Mouse (Mus musculus): Measurements from ENCODE around the gene Spint3. TPM values are rescaled to one million over a fixed set of nuclear protein-coding genes. Genes with fewer than 3 reads are reported as not detected.
"Not testable (repeated sequence)": the region's sequence is repeated elsewhere in the genome, so short reads cannot be mapped to it uniquely, and the experiment has no call there.

Gene Spint3
- polyA plus RNA-seq (2012; rRNA removed): 317 and 597 TPM in 2 replicates

DNA sequence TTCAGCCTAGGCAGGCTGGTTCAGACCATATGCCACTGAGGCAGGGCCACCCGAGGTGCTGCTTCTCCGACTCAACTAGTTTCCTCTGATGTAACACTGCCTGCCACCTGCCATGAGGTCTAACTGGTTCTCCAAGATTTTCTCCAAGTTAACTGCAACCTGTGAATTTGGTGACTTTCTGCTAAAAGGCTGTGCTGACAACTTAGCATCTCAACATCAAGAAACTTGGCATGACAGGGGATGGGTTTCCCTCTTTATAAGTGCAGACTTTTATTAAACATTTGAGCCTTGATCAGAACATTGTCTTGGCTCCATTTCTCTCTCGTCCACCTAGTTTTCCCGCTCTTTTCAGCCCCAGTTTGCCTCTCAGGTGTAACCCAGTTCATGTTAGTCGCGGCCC is at the start of gene Spint3:
Spint3 (minus strand) TSS at position 101 of the 400 bp plus-strand sequence.
- not testable (repeated sequence) for DNase-seq (ENCODE audit: low read depth)

DNA sequence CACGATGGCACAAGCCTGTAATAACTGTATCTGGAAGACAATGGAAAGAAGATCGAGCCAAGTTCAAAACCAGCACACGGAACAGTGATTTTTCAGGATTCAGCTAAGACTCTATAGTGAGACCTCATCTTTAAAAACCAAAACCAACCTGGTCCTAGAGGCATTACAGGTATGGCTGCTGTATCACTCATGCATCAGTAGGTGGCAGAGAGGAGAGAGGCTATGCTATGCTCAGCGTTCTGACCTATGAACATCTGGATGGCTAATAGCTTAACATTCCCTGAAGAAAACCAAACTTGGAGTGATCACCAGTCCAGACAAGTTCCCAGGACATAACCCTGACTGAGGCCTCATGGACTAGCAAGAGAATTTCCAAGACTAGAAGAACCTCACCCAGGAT is 48.5 kb upstream of the Spint3 start:
- no peak for DNase-seq (ENCODE audit: low read depth)

DNA sequence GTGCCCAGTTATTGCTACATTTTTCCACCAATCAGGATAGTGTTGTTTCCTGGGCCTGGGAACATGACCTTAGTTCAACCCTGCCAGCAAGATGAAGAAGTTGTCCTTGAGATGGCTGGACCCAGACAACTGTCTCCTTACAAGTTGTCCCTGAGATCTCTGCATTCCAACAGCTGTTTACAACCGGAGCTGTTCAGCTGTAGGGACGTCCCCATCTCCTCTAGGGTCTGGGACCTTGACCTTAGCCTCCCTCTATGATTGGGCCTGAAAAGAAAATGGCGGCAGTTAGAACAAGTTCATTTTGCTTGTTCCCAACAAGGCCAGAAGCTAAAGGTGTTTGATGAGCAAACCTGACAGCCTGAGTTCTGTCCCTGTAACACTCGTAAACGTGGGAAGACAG is 45.8 kb upstream of the Spint3 start:
- no peak for DNase-seq (ENCODE audit: low read depth)

DNA sequence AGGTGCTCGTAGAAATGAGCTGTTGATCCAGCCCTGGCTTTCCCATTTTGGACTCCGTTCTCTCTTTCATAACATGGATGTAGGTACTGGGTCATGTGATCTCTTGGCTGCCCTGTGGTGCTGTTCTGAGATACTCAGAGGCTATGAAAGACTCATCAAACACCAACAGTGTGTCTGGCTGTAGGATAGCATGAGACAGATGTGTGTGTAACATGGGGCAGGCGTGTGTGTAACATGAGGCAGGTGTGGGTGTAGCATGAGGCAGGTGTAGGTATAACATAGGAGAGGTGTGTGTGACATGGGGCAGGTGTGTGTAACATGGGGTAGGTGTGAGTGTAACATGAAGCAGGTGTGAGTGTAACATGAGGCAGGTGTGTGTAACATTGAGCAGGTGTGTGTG is 42.1 kb upstream of the Spint3 start:
- no peak for DNase-seq (ENCODE audit: low read depth)

DNA sequence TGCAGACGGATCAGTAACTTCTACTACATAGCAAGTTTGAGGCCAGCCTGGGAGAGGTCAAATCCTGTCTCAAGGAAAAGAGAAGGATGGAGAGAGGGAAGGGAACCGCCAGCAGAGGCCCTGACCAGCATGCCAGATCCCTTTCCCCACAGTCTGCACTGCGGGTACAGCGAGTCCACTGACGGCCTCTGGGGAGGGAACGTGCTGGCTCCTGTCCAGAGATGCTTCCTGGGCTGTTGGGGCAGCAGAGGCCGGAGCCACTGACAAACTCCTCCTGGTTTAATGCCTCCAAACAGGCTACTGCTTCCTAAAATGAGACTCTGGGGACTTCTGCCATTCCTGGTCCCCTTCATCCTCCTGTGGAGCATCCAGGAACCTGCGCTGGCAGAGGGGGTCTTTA is 40.2 kb upstream of the Spint3 start, which contains the start of the genes Wfdc6b and Wfdc8:
Wfdc6b (plus strand) TSS at position 52 of the 400 bp plus-strand sequence.
Wfdc8 (minus strand) TSS at position 156 of the 400 bp plus-strand sequence.
- not testable (repeated sequence) for DNase-seq (ENCODE audit: low read depth)

DNA sequence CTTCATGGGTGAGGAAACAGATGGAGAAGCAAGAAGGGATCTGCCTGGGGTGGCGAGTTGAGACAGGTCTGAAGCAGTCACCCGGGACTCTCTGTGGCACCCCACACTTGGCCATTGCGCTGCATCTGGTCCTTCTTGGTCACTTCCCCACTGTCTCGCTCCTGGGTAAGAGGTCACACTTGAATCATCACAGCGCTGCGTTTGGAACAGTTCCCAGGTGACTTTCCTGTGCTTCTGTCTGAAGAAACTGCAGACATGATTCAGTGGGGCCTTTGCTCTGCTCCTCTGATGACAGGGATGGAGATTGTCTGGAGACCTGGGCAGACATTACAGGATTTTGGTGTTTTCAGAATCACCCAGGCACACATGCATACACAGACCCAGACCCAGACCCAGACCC is 35.5 kb upstream of the Spint3 start:
- DNase-seq (ENCODE audit: low read depth): no peak

DNA sequence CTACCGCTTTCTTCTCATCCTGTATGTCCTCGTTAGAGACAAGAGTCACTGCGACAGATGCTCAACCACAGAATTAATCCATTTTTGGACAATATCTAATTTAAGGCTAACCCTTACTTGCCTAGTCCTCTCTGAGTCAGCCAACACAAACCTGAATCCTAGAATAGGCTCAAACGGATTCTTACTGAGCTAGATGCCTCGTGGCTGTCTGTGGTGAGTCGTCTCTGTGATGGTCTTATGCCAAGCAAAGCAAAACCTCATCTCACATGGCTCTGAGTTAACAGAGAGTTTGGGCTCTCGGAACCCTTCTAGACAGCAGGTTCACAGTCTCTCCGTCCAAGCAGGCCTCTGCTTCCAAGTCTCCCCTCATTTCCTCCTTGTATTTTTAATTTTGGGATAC is 31.2 kb upstream of the Spint3 start:
- no peak for DNase-seq (ENCODE audit: low read depth)

DNA sequence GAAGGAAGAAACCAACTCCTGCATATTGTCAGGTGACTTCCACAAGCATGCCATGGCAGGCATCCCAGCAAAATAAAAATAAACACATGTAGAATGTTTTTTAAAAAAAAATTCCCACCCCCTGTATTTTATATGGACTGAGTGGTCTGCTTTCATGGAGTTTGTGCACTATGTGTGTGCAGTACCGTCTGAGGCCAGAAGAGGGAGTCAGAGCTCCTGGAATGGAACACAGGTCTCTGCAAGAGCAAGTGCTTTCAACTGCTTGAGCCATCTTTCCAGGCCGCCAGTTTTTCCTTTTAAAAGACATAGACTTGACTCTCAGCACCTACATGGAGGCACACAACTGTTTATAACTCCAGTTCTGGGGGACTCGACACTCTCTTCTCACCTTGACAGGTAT is 30.2 kb upstream of the Spint3 start:
- DNase-seq (ENCODE audit: low read depth): no peak

DNA sequence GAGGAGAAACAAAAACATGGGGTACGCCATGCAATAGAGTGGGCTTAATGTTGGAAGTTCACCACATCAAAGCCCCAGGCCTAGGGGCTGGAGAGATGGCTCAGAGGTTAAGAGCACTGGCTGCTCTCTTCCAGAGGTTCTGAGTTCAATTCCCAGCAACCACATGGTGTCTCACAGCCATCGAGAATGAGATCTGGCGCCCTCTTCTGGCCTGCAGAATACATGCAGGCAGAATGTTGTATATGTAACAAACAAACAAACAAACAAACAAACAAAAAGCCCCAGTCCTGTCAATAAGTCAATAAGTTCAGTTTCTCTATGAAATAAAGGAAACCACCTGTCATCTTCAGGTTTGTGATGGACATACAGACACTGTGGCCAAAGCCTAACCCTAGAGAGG is 26.9 kb upstream of the Spint3 start:
- DNase-seq (ENCODE audit: low read depth): no peak

DNA sequence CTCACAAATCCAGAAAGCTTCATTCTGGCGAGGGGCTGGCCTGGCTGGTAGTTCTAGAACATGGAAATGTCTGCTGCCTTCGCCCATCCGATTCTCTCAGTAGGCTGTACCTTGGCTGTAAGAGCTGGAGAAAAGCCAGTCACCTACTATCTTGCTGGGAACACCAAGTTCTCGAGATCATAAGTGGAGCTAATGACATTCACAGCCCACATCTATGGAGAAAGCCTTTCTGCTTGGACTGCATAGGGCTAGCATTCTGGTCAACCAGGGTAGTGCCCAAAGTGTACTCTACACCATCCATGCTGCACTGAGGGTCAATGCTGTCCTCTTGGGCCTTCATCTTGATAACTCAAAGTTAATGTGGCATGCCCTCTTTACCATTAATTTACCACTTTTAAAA is 20.2 kb upstream of the Spint3 start, which contains the start of gene Eppin:
Eppin (minus strand) TSS at position 101 of the 400 bp plus-strand sequence.
- no peak for DNase-seq (ENCODE audit: low read depth)

DNA sequence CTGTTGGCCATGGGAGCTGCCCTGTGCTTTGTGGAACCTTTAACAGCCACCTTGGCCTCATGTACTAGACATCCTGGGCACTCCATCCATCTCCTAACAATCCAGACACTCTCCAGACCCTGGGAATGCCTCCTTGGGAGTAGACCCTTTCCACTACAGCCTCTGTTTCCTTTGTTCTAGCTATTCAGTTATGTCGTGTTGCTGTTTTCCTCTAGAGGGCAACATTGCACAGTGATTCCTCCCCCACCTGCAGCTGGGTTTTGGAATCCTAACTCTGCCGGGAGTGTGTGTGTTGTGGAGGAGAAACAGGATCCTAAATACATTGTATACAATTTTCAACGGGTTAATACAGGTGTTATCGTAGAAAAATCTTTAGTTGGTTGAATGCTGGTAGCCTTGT is 18.8 kb upstream of the Spint3 start:
- DNase-seq (ENCODE audit: low read depth): no peak

DNA sequence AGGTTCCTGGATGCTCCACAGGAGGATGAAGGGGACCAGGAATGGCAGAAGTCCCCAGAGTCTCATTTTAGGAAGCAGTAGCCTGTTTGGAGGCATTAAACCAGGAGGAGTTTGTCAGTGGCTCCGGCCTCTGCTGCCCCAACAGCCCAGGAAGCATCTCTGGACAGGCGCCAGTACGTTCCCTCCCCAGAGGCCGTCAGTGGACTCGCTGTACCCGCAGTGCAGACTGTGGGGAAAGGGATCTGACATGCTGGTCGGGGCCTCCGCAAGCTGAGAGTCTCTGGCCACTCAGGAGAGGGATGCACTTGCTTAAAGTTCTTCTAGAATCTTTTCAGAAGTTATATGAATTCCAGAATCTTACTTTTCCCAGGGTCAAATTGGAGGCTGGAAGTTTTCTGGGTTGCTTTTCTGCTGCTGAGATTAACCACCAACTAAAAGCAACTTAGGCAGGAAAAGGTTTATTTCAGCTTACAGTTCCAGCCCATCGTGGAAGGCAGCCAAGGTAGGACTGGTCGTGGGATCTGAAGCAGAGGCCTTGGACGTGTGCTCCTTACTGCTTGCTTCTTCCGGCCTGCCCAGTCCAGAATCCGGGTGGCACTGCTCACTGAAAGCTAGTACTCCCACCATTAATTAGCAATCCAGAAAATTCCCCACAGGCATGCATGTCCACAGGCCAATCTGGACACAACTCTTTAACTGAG is 11.9 kb upstream of the Spint3 start, which contains the start of gene Wfdc6a:
Wfdc6a (minus strand) TSS at position 423 of the 701 bp plus-strand sequence.
- DNase-seq (ENCODE audit: low read depth): not testable (repeated sequence)

DNA sequence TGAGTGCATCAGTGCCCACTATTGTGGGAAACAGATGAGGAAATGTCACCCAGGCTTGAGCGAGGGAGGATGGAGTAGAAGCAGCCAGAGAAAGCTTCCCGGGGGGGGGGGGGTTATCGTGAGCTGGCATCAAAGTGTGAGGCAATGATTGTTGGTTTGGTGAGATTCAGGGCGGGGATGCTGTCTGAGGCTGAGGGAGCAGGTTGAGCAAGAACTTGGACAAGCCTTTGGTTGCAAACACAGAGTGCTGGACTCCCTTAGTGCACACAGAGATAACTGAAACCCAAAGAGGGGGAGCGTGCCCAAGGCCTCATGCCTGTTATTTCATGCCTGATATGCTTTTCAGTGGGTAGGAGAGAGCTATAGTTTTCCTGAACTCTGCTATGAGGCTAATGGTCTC is 5.8 kb downstream of the Spint3 start:
- no peak for DNase-seq (ENCODE audit: low read depth)

DNA sequence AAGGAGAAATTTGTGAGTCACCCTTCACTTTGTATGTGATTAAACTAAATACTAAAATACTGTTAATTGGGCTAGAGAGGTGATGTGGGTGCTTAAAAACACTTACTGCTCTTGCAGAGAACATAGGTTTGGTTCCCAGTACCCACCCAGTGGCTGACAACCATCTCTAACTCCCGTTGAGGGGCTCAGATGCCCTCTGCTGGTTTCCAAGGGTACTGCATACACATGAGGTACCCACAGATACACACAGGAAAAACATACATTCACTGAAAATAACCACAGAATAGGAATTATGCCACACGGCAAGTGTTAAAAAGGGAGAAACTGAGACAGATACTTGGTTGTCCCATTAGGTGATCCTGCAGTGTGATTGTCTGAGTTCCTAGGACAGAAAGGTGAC is 6.3 kb downstream of the Spint3 start:
- DNase-seq (ENCODE audit: low read depth): no peak

DNA sequence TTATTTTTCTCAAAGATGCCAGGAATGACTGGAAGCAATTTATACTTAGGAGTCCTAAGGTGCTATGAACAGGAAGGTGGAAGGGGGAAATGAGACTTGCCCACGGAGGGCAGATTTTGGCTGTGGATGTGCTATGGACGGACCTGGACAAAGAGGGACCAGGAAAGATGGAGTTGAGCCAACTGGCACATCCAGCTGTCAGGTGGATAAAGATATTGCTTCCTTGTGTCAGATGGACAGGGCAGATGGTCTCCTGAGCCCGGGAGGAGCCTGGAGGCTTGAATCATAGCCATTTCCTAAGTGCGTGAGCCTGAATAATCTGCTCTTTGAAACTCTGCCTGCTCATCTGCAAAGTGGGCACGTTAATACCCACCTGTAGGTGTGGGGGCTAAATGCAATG is 8.9 kb downstream of the Spint3 start:
- no peak for DNase-seq (ENCODE audit: low read depth)

DNA sequence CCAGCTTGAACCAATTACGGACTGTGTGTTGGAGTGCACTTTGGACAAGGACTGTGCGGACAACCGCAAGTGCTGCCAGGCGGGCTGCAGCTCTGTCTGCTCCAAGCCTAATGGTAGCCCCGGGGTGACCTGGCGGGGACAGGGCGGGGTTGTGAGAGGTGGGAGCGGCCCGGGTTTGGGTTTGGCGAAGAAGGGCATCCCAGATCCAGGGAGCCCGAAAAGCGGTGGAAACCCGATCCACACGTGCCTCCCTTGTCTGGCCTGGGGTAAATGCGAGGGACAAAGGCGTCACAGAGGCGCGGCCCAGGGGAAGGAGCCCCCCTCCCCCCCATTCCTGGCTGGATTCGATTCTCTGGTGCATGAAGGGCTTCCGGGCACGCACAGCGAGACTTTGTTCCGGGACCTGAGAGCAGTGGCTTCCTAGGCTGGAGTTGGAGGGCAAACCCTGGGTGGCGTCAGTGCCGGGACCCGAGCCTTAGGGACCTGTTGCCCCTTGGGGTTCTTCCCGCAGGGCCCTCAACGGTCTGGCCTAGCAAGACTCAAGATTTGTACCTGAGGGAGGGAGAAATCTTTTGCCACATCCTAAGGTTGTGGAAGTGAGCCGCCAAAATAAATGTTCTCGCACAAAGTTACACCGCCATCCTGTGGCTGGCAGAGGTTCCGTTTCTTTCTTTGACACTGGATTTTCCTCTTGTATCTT is 9.8 kb downstream of the Spint3 start:
- no peak for DNase-seq (ENCODE audit: low read depth)

DNA sequence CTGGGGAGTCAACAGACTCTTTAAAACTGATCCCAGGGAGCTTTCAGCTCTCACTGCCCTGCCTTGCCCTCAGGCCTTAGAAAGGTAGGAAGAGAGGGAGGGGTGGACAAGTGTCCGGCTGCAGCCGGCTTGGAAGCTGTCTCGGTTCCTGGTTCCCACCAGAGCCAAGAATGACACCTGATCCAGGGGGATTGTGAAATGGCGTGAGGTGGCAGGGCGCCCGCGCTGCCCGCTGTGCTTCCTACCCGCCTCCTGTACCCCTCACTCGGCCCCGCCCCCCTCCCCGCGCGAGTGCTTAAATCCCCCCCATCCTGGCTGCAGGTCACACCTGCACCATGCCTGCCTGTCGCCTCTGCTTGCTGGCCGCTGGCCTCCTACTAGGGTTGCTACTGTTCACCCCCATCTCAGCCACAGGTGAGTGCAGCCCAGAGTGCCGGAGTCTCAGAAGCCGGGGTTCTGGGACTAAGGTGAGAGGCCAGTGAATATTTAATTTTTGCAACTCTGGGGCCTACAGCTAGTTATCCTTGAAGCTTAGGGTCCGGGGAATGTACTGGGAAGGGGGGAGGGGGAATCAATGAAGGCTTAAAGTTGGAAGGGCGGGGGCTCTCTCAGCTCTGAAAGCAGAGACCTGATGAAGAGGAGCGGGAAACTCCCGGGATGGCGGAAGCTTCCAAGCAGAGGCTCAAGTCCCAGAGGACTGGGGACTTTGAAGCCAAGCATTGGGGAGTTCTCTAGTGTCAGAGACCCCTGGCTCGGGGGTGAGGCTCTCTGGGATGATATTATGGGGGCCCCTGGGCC is 10.7 kb downstream of the Spint3 start, which contains the start of gene Wfdc2:
Wfdc2 (plus strand) TSS at position 23 of the 798 bp plus-strand sequence.
- DNase-seq (ENCODE audit: low read depth): no peak

DNA sequence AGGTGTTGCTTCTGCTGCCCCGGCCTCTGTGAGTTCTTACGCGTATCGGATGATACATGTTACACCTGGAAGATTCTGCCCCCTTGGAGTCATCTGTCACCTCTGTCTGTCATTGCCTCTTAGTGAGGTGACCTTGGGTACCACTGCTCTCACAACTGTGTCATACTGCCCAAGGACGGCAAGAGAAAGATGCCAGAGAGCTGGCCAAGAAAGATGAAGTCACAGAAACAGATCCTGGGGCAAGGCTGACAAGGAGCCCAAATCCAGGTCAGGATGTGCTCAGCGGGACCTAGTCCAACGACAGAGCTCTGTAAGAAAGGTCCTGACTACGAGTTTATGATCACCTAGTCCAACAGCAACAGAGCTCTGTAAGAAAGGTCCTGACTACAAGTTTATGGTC is 13.2 kb downstream of the Spint3 start:
- no peak for DNase-seq (ENCODE audit: low read depth)

DNA sequence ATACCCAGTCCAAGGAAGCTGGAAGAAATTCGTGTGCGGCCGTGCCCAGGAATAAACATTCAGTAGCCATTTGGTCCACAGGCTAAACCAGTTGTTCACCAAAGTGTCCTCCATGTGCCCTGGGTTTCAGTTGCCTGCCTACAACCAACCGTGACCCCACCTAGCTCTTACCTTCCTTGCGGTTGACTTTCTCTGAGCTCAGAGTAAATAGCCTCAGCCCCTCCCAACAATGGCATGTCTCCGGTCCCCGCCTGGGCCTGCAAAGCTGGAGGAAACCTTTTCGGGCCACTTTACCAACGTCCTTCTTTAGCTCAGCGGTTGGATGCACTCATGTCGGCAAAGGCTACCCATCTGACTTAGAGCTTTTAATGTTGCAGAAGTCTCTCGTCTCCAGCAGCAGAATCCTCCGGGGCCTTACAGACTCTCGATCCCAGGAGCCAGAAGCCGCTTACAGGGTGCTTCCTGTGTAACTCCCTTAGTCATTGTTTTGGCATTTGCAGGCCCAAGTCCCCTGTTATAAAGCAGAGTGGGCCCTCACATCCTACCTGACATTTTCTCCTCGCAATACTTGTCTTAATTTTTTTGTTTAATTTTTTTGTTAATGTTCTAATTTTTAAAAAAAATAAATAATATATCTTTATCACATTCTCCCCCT is 14.1 kb downstream of the Spint3 start:
- no peak for DNase-seq (ENCODE audit: low read depth)

DNA sequence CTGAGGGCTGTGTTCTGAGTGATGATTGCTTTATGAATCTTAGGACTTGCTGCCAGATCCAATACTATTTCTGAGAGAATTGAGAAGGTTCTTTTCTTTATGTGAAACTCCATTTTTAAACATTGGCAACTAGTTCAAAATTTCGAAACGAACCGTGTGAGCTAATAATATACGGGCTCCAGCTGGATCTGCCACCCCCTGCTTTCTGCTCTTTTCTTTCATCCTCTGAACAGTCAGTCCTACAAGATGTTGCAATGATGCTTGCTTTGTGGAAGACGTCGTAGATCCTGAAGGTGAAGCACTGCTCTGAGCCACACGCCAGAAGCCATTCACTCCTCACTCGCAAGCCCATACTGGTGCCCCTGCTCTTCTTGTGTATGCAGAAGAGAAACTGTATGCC is 14.8 kb downstream of the Spint3 start:
- DNase-seq (ENCODE audit: low read depth): no peak

DNA sequence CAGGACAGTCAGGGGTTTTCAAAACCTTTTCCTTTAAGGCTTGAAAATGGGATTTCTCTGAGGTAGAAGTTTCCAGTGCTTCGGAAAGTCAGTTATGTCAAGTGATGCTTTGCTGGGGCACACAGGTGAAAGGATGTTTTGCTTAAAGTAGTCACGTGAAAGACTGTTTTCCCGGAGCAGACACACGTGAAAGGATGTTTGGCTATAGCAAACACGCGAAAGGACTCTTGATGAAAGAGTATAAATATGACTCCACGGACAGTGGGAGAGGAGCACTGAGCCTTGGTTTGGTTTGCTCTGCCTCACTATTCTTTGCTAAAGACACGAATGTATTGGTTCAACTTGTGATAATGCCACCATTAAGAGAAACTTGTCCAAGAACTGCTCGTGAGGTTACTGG is 21.8 kb downstream of the Spint3 start:
- DNase-seq (ENCODE audit: low read depth): no peak

DNA sequence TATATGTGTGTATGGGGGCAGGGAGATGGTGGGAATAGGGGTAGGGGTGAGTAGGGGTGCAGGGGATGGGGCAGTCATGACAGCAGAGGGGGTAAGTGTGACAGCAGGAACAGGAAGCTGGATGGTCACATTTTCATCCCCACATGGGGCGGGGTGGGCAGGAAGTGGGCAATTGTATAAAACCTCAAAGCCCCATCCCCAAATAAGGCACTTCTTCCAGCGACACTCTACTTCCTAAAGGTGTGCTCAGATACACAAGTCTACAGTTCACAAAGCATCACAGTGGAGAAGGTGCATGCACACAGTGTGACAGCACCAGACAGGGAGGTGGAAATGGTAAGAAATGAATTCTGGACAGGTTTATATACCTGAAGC is 22.4 kb downstream of the Spint3 start:
- no peak for DNase-seq (ENCODE audit: low read depth)

All from gonadal fat pad, adult 2 months (tissue).